Mouse (Mus musculus): ENCODE data around the gene Gnb1l. TPM values are rescaled to one million over a fixed set of nuclear protein-coding genes. Genes with fewer than 3 reads are reported as not detected.

Gnb1l gene
- polyA plus RNA-seq, 1 experiment from 2014 or later: 13.3 TPM

GRCm38 (mm10) chr16:18460826-18461225, 37.7 kb upstream of the Gnb1l start:
- H3K27me3 ChIP-seq (replicated peaks; ENCODE audit: control insufficient read depth, insufficient read depth, low read length): no peaks in the 10 kb centered on the region
- no peaks in the 10 kb centered on the region for H3K36me3 ChIP-seq (ENCODE audit: control insufficient read depth, insufficient read depth, low read length)
- H3K27ac ChIP-seq (ENCODE audit: low read length): no peak overlapping the region
- ATAC-seq: no peak
- H3K9me3 ChIP-seq (ENCODE audit: control insufficient read depth, low read length): no peaks in the 10 kb centered on the region
- H3K9ac ChIP-seq (ENCODE audit: low read depth, low read length): no peak overlapping the region
- H3K4me1 ChIP-seq (ENCODE audit: control insufficient read depth, insufficient read depth, low read length): peaks cover 20% of the 10 kb centered on the region
- no peak overlapping the region for H3K4me3 ChIP-seq (ENCODE audit: low read length)
- no peak overlapping the region for H3K4me2 ChIP-seq (ENCODE audit: low read depth, low read length)
- WGBS: 69% methylated on average over 3 of the region's 3 CpGs

GRCm38 (mm10) chr16:18462031-18462430, 36.5 kb upstream of the Gnb1l start:
- H3K9ac ChIP-seq (ENCODE audit: low read depth, low read length): no peak overlapping the region
- no peak overlapping the region for H3K27ac ChIP-seq (ENCODE audit: low read length)
- ATAC-seq: no peak
- H3K27me3 ChIP-seq (replicated peaks; ENCODE audit: control insufficient read depth, insufficient read depth, low read length): no peaks in the 10 kb centered on the region
- H3K4me3 ChIP-seq (ENCODE audit: low read length): no peak overlapping the region
- no peaks in the 10 kb centered on the region for H3K36me3 ChIP-seq (ENCODE audit: control insufficient read depth, insufficient read depth, low read length)
- H3K4me2 ChIP-seq (ENCODE audit: low read depth, low read length): no peak overlapping the region
- H3K4me1 ChIP-seq (ENCODE audit: control insufficient read depth, insufficient read depth, low read length): peaks cover 20% of the 10 kb centered on the region
- 83% methylated on average over 9 of the region's 9 CpGs for WGBS
- no peaks in the 10 kb centered on the region for H3K9me3 ChIP-seq (ENCODE audit: control insufficient read depth, low read length)

GRCm38 (mm10) chr16:18462598-18462997, 35.9 kb upstream of the Gnb1l start:
- Histone ChIP-seq H3K27ac (ENCODE audit: low read length) (no peak overlapping the region), H3K36me3 (ENCODE audit: control insufficient read depth, insufficient read depth, low read length) (no peaks in the 10 kb centered on the region), H3K27me3 (replicated peaks; ENCODE audit: control insufficient read depth, insufficient read depth, low read length) (no peaks in the 10 kb centered on the region), H3K4me1 (ENCODE audit: control insufficient read depth, insufficient read depth, low read length) (peaks cover 20% of the 10 kb centered on the region), H3K4me3 (ENCODE audit: low read length) (no peak overlapping the region), H3K9me3 (ENCODE audit: control insufficient read depth, low read length) (no peaks in the 10 kb centered on the region), H3K4me2 (ENCODE audit: low read depth, low read length) (no peak overlapping the region), H3K9ac (ENCODE audit: low read depth, low read length) (no peak overlapping the region)
- WGBS: 49% methylated on average over 8 of the region's 8 CpGs
- ATAC-seq: no peak

- H3K4me3 ChIP-seq (ENCODE audit: low read length): no peak overlapping the region
- H3K36me3 ChIP-seq (ENCODE audit: control insufficient read depth, insufficient read depth, low read length): peaks cover 5% of the 10 kb centered on the region; the same call in 1 of the 2 replicates
- peaks cover 14% of the 10 kb centered on the region for H3K4me1 ChIP-seq (ENCODE audit: control insufficient read depth, insufficient read depth, low read length)
- no peak overlapping the region for H3K4me2 ChIP-seq (ENCODE audit: low read depth, low read length)
- H3K27me3 ChIP-seq (replicated peaks; ENCODE audit: control insufficient read depth, insufficient read depth, low read length): no peaks in the 10 kb centered on the region
- WGBS: 65% methylated on average over 3 of the region's 3 CpGs
- H3K27ac ChIP-seq (ENCODE audit: low read length): no peak overlapping the region
- ATAC-seq: no peak
- no peak overlapping the region for H3K9ac ChIP-seq (ENCODE audit: low read depth, low read length)
- no peaks in the 10 kb centered on the region for H3K9me3 ChIP-seq (ENCODE audit: control insufficient read depth, low read length)
Observed at GRCm38 (mm10) chr16:18464271-18464670, 34.2 kb upstream of the Gnb1l start.

- Histone ChIP-seq H3K4me1 (ENCODE audit: control insufficient read depth, insufficient read depth, low read length) (no peaks in the 10 kb centered on the region), H3K9ac (ENCODE audit: low read depth, low read length) (no peak overlapping the region), H3K27ac (ENCODE audit: low read length) (no peak overlapping the region), H3K9me3 (ENCODE audit: control insufficient read depth, low read length) (no peaks in the 10 kb centered on the region), H3K27me3 (replicated peaks; ENCODE audit: control insufficient read depth, insufficient read depth, low read length) (no peaks in the 10 kb centered on the region), H3K4me3 (ENCODE audit: low read length) (no peak overlapping the region), H3K4me2 (ENCODE audit: low read depth, low read length) (no peak overlapping the region), H3K36me3 (ENCODE audit: control insufficient read depth, insufficient read depth, low read length) (peaks cover 7% of the 10 kb centered on the region; the same call in 1 of the 2 replicates)
- WGBS: 28% methylated on average over 1 of the region's 1 CpGs
- no peak for ATAC-seq
Observed at GRCm38 (mm10) chr16:18470829-18471228, 27.7 kb upstream of the Gnb1l start.

- H3K9me3 ChIP-seq (ENCODE audit: control insufficient read depth, low read length): no peaks in the 10 kb centered on the region
- H3K9ac ChIP-seq (ENCODE audit: low read depth, low read length): no peak overlapping the region
- H3K27ac ChIP-seq (ENCODE audit: low read length): no peak overlapping the region
- H3K27me3 ChIP-seq (replicated peaks; ENCODE audit: control insufficient read depth, insufficient read depth, low read length): no peaks in the 10 kb centered on the region
- no peaks in the 10 kb centered on the region for H3K4me1 ChIP-seq (ENCODE audit: control insufficient read depth, insufficient read depth, low read length)
- no peak overlapping the region for H3K4me2 ChIP-seq (ENCODE audit: low read depth, low read length)
- 63% methylated on average over 11 of the region's 11 CpGs for WGBS
- H3K36me3 ChIP-seq (ENCODE audit: control insufficient read depth, insufficient read depth, low read length): peaks cover 7% of the 10 kb centered on the region; the same call in 1 of the 2 replicates
- ATAC-seq: no peak
- H3K4me3 ChIP-seq (ENCODE audit: low read length): no peak overlapping the region
Observed at GRCm38 (mm10) chr16:18471381-18471955, 27.0 kb upstream of the Gnb1l start.

GRCm38 (mm10) chr16:18471976-18472375, 26.5 kb upstream of the Gnb1l start:
- ATAC-seq: no peak
- no peaks in the 10 kb centered on the region for H3K4me1 ChIP-seq (ENCODE audit: control insufficient read depth, insufficient read depth, low read length)
- peaks cover 7% of the 10 kb centered on the region; the same call in 1 of the 2 replicates for H3K36me3 ChIP-seq (ENCODE audit: control insufficient read depth, insufficient read depth, low read length)
- H3K27ac ChIP-seq (ENCODE audit: low read length): no peak overlapping the region
- no peaks in the 10 kb centered on the region for H3K9me3 ChIP-seq (ENCODE audit: control insufficient read depth, low read length)
- no peak overlapping the region for H3K4me3 ChIP-seq (ENCODE audit: low read length)
- H3K4me2 ChIP-seq (ENCODE audit: low read depth, low read length): no peak overlapping the region
- no peak overlapping the region for H3K9ac ChIP-seq (ENCODE audit: low read depth, low read length)
- no peaks in the 10 kb centered on the region for H3K27me3 ChIP-seq (replicated peaks; ENCODE audit: control insufficient read depth, insufficient read depth, low read length)
- 85% methylated on average over 6 of the region's 6 CpGs for WGBS

- 86% methylated on average over 4 of the region's 4 CpGs for WGBS
- peaks cover 7% of the 10 kb centered on the region; the same call in 1 of the 2 replicates for H3K36me3 ChIP-seq (ENCODE audit: control insufficient read depth, insufficient read depth, low read length)
Observed at GRCm38 (mm10) chr16:18472416-18472815, 26.1 kb upstream of the Gnb1l start.

GRCm38 (mm10) chr16:18472976-18473375, 25.5 kb upstream of the Gnb1l start:
- Histone ChIP-seq H3K4me2 (ENCODE audit: low read depth, low read length) (no peak overlapping the region), H3K27me3 (replicated peaks; ENCODE audit: control insufficient read depth, insufficient read depth, low read length) (no peaks in the 10 kb centered on the region), H3K9me3 (ENCODE audit: control insufficient read depth, low read length) (no peaks in the 10 kb centered on the region), H3K27ac (ENCODE audit: low read length) (no peak overlapping the region), H3K4me3 (ENCODE audit: low read length) (no peak overlapping the region), H3K36me3 (ENCODE audit: control insufficient read depth, insufficient read depth, low read length) (peaks cover 7% of the 10 kb centered on the region; the same call in 1 of the 2 replicates), H3K9ac (ENCODE audit: low read depth, low read length) (no peak overlapping the region), H3K4me1 (ENCODE audit: control insufficient read depth, insufficient read depth, low read length) (no peaks in the 10 kb centered on the region)
- ATAC-seq: peak; percentile 75
- WGBS: 86% methylated on average over 8 of the region's 8 CpGs

More at GRCm38 (mm10) chr16:18472416-18472815, 26.1 kb upstream of the Gnb1l start:
- Histone ChIP-seq H3K9ac (ENCODE audit: low read depth, low read length) (no peak overlapping the region), H3K27me3 (replicated peaks; ENCODE audit: control insufficient read depth, insufficient read depth, low read length) (no peaks in the 10 kb centered on the region), H3K4me3 (ENCODE audit: low read length) (no peak overlapping the region), H3K4me1 (ENCODE audit: control insufficient read depth, insufficient read depth, low read length) (no peaks in the 10 kb centered on the region), H3K4me2 (ENCODE audit: low read depth, low read length) (no peak overlapping the region), H3K27ac (ENCODE audit: low read length) (no peak overlapping the region), H3K9me3 (ENCODE audit: control insufficient read depth, low read length) (no peaks in the 10 kb centered on the region)
- 0 out of 2 replicates have a peak, but pooled peaks have one; percentile 3 for ATAC-seq

GRCm38 (mm10) chr16:18474021-18474420, 24.5 kb upstream of the Gnb1l start:
- no peak for ATAC-seq
- Histone ChIP-seq H3K4me1 (ENCODE audit: control insufficient read depth, insufficient read depth, low read length) (no peaks in the 10 kb centered on the region), H3K27me3 (replicated peaks; ENCODE audit: control insufficient read depth, insufficient read depth, low read length) (no peaks in the 10 kb centered on the region), H3K4me2 (ENCODE audit: low read depth, low read length) (no peak overlapping the region), H3K36me3 (ENCODE audit: control insufficient read depth, insufficient read depth, low read length) (peaks cover 5% of the 10 kb centered on the region; the same call in 1 of the 2 replicates), H3K9ac (ENCODE audit: low read depth, low read length) (no peak overlapping the region), H3K9me3 (ENCODE audit: control insufficient read depth, low read length) (no peaks in the 10 kb centered on the region), H3K27ac (ENCODE audit: low read length) (no peak overlapping the region), H3K4me3 (ENCODE audit: low read length) (no peak overlapping the region)
- 88% methylated on average over 2 of the region's 2 CpGs for WGBS
